25 mouse cellular contexts compared by ENCODE assay signal in the genomic region with DNA sequence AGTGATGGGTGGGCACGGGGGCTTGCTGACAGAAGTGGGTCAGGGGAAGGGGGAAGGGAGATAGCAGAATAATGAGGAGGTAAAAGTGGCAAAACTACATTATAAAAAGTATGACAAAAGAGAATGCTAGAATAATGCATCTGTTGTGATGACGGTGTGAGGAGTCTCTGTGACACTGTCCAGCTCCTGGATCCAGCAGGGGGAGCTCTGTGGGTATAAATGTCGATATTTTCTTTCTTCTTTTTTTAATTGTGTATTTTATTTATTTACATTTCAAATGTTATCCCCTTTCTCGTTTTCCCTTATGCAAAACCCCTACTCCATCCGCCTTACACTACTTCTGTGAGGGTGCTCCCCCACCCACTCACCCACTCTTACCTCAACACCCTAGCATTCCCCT.
A peak's percentile ranks its signal among the peaks of the same experiment; 100 is the strongest.
DNase-seq lines count a peak whose midpoint lies in the region; ATAC-seq and TF ChIP-seq lines count a peak whose summit lies in the region.
"Had no signal": no experiment of that assay in that cellular context is flagged by ENCODE, and none has a peak within 500 bp of the region (broad histone marks: within the 10 kb centered on the region; RNA-seq: fewer than 3 reads in every experiment).

No protein-coding gene starts in this region.

- no peaks in the 10 kb centered on the region for H3K27me3 ChIP-seq in hindbrain, embryonic 16.5 days (replicated peaks; ENCODE audit: control insufficient read depth, insufficient read depth, low read length)
- H3K27me3 ChIP-seq in hindbrain, embryonic 12.5 days = no peaks in the 10 kb centered on the region
- H3K27me3 ChIP-seq in midbrain, postnatal 0 days (ENCODE audit: insufficient read depth, low read length) = no peaks in the 10 kb centered on the region
- H3K27me3 ChIP-seq in midbrain, embryonic 10.5 days (ENCODE audit: low read depth, poor library complexity, severe bottlenecking) = no peaks in the 10 kb centered on the region
- no peaks in the 10 kb centered on the region for H3K27me3 ChIP-seq in stomach, postnatal 0 days (ENCODE audit: control insufficient read depth, insufficient read depth, low read length)
- H3K27me3 ChIP-seq: heart, embryonic 13.5 days; hindbrain, embryonic 15.5 days; megakaryocyte, embryonic 14.5 days; midbrain, embryonic 13.5 days had no signal

- H3K36me3 ChIP-seq in hindbrain, embryonic 16.5 days (ENCODE audit: control insufficient read depth, insufficient read depth, low read length) = no peaks in the 10 kb centered on the region
- no peaks in the 10 kb centered on the region for H3K36me3 ChIP-seq in hindbrain, embryonic 12.5 days
- no peaks in the 10 kb centered on the region for H3K36me3 ChIP-seq in midbrain, postnatal 0 days (ENCODE audit: insufficient read depth, low read length)
- no peaks in the 10 kb centered on the region for H3K36me3 ChIP-seq in midbrain, embryonic 10.5 days
- H3K36me3 ChIP-seq in stomach, postnatal 0 days (ENCODE audit: control insufficient read depth, insufficient read depth, low read length) = no peaks in the 10 kb centered on the region
- H3K36me3 ChIP-seq: heart, embryonic 13.5 days; hindbrain, embryonic 15.5 days; midbrain, embryonic 13.5 days had no signal

- no peak overlapping the region for H3K27ac ChIP-seq in hindbrain, embryonic 16.5 days (ENCODE audit: low read depth, low read length)
- H3K27ac ChIP-seq in hindbrain, embryonic 12.5 days = no peak overlapping the region
- H3K27ac ChIP-seq in midbrain, postnatal 0 days (ENCODE audit: low read depth, low read length) = no peak overlapping the region
- H3K27ac ChIP-seq in midbrain, embryonic 10.5 days (replicated peaks) = no peak overlapping the region
- no peak overlapping the region for H3K27ac ChIP-seq in stomach, postnatal 0 days (replicated peaks)
- H3K27ac ChIP-seq: heart, embryonic 13.5 days; hindbrain, embryonic 15.5 days; liver, embryonic 14.5 days; midbrain, embryonic 13.5 days had no signal

- 0 out of 2 replicates have a peak, but pooled peaks have one; percentile 40 for ATAC-seq in hindbrain, embryonic 16.5 days
- ATAC-seq in hindbrain, embryonic 12.5 days (ENCODE audit: low FRiP score) = no peak
- no peak for ATAC-seq in midbrain, postnatal 0 days (ENCODE audit: low FRiP score)
- ATAC-seq in stomach, postnatal 0 days (ENCODE audit: low FRiP score, low TSS enrichment) = no peak
- no peak for ATAC-seq in erythroid progenitor cell, adult 5-6 weeks (replicated peaks; ENCODE audit: low FRiP score, poor library complexity, severe bottlenecking)
- ATAC-seq: forebrain, embryonic 14.5 days; midbrain, embryonic 13.5 days had no signal

- 64% methylated on average over 5 of the region's 5 CpGs for WGBS in hindbrain, embryonic 16.5 days
- 74% methylated on average over 5 of the region's 5 CpGs for WGBS in hindbrain, embryonic 12.5 days
- 73% methylated on average over 5 of the region's 5 CpGs for WGBS in midbrain, postnatal 0 days
- 68% methylated on average over 5 of the region's 5 CpGs for WGBS in midbrain, embryonic 10.5 days
- 69% methylated on average over 5 of the region's 5 CpGs for WGBS in stomach, postnatal 0 days

- H3K4me2 ChIP-seq in hindbrain, embryonic 16.5 days (ENCODE audit: low read length) = no peak overlapping the region
- no peak overlapping the region for H3K4me2 ChIP-seq in hindbrain, embryonic 12.5 days (replicated peaks)
- no peak overlapping the region for H3K4me2 ChIP-seq in midbrain, postnatal 0 days (ENCODE audit: low read depth, low read length, poor library complexity, severe bottlenecking)
- H3K4me2 ChIP-seq in stomach, postnatal 0 days (replicated peaks; ENCODE audit: low read depth) = no peak overlapping the region
- H3K4me2 ChIP-seq: heart, embryonic 13.5 days; hindbrain, embryonic 15.5 days; midbrain, embryonic 13.5 days had no signal

- H3K9me3 ChIP-seq in hindbrain, embryonic 16.5 days (ENCODE audit: control insufficient read depth, low read length) = no peaks in the 10 kb centered on the region
- H3K9me3 ChIP-seq in hindbrain, embryonic 12.5 days (replicated peaks) = no peaks in the 10 kb centered on the region
- H3K9me3 ChIP-seq in midbrain, postnatal 0 days (ENCODE audit: low read length) = no peaks in the 10 kb centered on the region
- H3K9me3 ChIP-seq in midbrain, embryonic 10.5 days (replicated peaks) = no peaks in the 10 kb centered on the region
- H3K9me3 ChIP-seq in stomach, postnatal 0 days (ENCODE audit: control insufficient read depth, low read length) = no peaks in the 10 kb centered on the region
- H3K9me3 ChIP-seq: heart, embryonic 13.5 days; hindbrain, embryonic 15.5 days; midbrain, embryonic 13.5 days had no signal

- H3K4me1 ChIP-seq in hindbrain, embryonic 16.5 days (ENCODE audit: control insufficient read depth, insufficient read depth, low read depth, low read length) = no peaks in the 10 kb centered on the region
- H3K4me1 ChIP-seq in hindbrain, embryonic 12.5 days = 0 out of 2 replicates have a peak, but pooled peaks cover 3% of the 10 kb centered on the region
- H3K4me1 ChIP-seq in midbrain, postnatal 0 days (ENCODE audit: insufficient read depth, low read length) = no peaks in the 10 kb centered on the region
- peaks cover 9% of the 10 kb centered on the region; the same call in 1 of the 2 replicates for H3K4me1 ChIP-seq in midbrain, embryonic 10.5 days
- no peaks in the 10 kb centered on the region for H3K4me1 ChIP-seq in stomach, postnatal 0 days (replicated peaks; ENCODE audit: control insufficient read depth, insufficient read depth)
- H3K4me1 ChIP-seq: hindbrain, embryonic 15.5 days; megakaryocyte, embryonic 14.5 days had no signal

- H3K9ac ChIP-seq in hindbrain, embryonic 16.5 days (ENCODE audit: low read depth, low read length) = no peak overlapping the region
- no peak overlapping the region for H3K9ac ChIP-seq in hindbrain, embryonic 12.5 days
- H3K9ac ChIP-seq in midbrain, postnatal 0 days (replicated peaks; ENCODE audit: low read length, poor library complexity, severe bottlenecking) = no peak overlapping the region
- H3K9ac ChIP-seq in stomach, postnatal 0 days (ENCODE audit: low read length) = no peak overlapping the region
- H3K9ac ChIP-seq: heart, embryonic 13.5 days; hindbrain, embryonic 15.5 days; liver, embryonic 14.5 days; midbrain, embryonic 13.5 days had no signal

- H3K4me3 ChIP-seq in hindbrain, embryonic 16.5 days (ENCODE audit: low read length) = no peak overlapping the region
- no peak overlapping the region for H3K4me3 ChIP-seq in hindbrain, embryonic 12.5 days
- no peak overlapping the region for H3K4me3 ChIP-seq in midbrain, postnatal 0 days (ENCODE audit: low read depth, low read length)
- H3K4me3 ChIP-seq in midbrain, embryonic 10.5 days = no peak overlapping the region
- no peak overlapping the region for H3K4me3 ChIP-seq in stomach, postnatal 0 days (ENCODE audit: low read depth, low read length)
- H3K4me3 ChIP-seq: heart, embryonic 13.5 days; hindbrain, embryonic 15.5 days; megakaryocyte, embryonic 14.5 days; midbrain, embryonic 13.5 days had no signal

- DNase-seq in kidney, postnatal 4 days = peak; percentile 3 to 4
- no peak for DNase-seq in kidney, postnatal 14 days
- no peak for DNase-seq in midbrain, postnatal 0 days (ENCODE audit: low spot score)
- no peak for DNase-seq in midbrain, embryonic 10.5 days (ENCODE audit: low spot score)
- DNase-seq in stomach, postnatal 0 days (ENCODE audit: low spot score) = no peak
- DNase-seq: adrenal gland, adult 8-10 months; cerebellum, adult 2 months; cerebellum, postnatal 14 days; gastrocnemius, postnatal 25 days; heart, adult 18-20 months; heart, postnatal 10 days; kidney, adult 9 months; liver; lung, adult 2 months; lung, postnatal 36 days; thymus, postnatal 25 days had no signal

- no peak for TF ChIP-seq EP300 in stomach, postnatal 0 days (optimal IDR thresholded peaks at IDR 0.05)

- TF ChIP-seq CTCF in midbrain, postnatal 0 days (IDR thresholded peaks at IDR 0.05) = peak; percentile 31; the same call in 1 of the 2 replicates
- peak; percentile 21; the same call in 1 of the 2 replicates for TF ChIP-seq CTCF in stomach, postnatal 0 days (IDR thresholded peaks at IDR 0.05; ENCODE audit: low read depth)

Comparison
In these comparisons a context has a peak if more than half of its experiments do, and no peak if none do; other contexts are left out.
1. DNase-seq: peak in kidney, postnatal 4 days (2 of 2); none in kidney, postnatal 14 days (single experiment), midbrain, postnatal 0 days (single experiment), midbrain, embryonic 10.5 days (single experiment) and stomach, postnatal 0 days (single experiment).